Mouse (Mus musculus) thymus, postnatal 0 days (tissue): Measurements from ENCODE around the gene Arl4a. TPM values are rescaled to one million over a fixed set of nuclear protein-coding genes. Genes with fewer than 3 reads are reported as not detected.

ENCODE experiments used
- DNase-seq: peaks from one replicate; pipeline ENCODE4 v3.0.0-alpha.2; 2015; ENCODE audit warnings: low spot score
- polyA plus RNA-seq: library from polyadenylated mRNA; unstranded; fragments of >200 nt; fragmentation: Nextera tagmentation; extraction: Ambion mirVana; gene quantifications from 2 replicates; pipeline ENCODE4 v1.2.1, GENCODE M21; 2015

Arl4a gene
- polyA plus RNA-seq, 1 experiment from 2014 or later, result 36.3 TPM

GRCm38 (mm10) chr12:40009866-40010265 lies 28.0 kb downstream of the Arl4a start:
- no peak for DNase-seq

GRCm38 (mm10) chr12:40008459-40008858 lies 29.4 kb downstream of the Arl4a start:
- DNase-seq, result no peak

- DNase-seq, result no peak
Measured at GRCm38 (mm10) chr12:40004766-40005165, 33.1 kb downstream of the Arl4a start.

GRCm38 (mm10) chr12:39998853-39999195 lies 39.0 kb downstream of the Arl4a start:
- no peak for DNase-seq

- no peak for DNase-seq
Measured at GRCm38 (mm10) chr12:39998070-39998852, 39.6 kb downstream of the Arl4a start.

- no peak for DNase-seq
Measured at GRCm38 (mm10) chr12:39997651-39998050, 40.2 kb downstream of the Arl4a start.

- DNase-seq, result no peak
Measured at GRCm38 (mm10) chr12:39996015-39996414, 41.8 kb downstream of the Arl4a start.

GRCm38 (mm10) chr12:39995609-39996008 lies 42.2 kb downstream of the Arl4a start:
- no peak for DNase-seq

- DNase-seq, result no peak
Measured at GRCm38 (mm10) chr12:39992767-39993302, 45.0 kb downstream of the Arl4a start.

- DNase-seq, result no peak
Measured at GRCm38 (mm10) chr12:39990830-39991780, 46.7 kb downstream of the Arl4a start.

- no peak for DNase-seq
Measured at GRCm38 (mm10) chr12:39989136-39989535, 48.7 kb downstream of the Arl4a start.

GRCm38 (mm10) chr12:39987177-39987576 lies 50.6 kb downstream of the Arl4a start:
- no peak for DNase-seq

GRCm38 (mm10) chr12:39985639-39986038 lies 52.2 kb downstream of the Arl4a start:
- no peak for DNase-seq

- no peak for DNase-seq
Measured at GRCm38 (mm10) chr12:39979792-39980191, 58.0 kb downstream of the Arl4a start.

GRCm38 (mm10) chr12:39979066-39979465 lies 58.8 kb downstream of the Arl4a start:
- no peak for DNase-seq

GRCm38 (mm10) chr12:39977996-39978590 lies 59.7 kb downstream of the Arl4a start:
- DNase-seq, result no peak

GRCm38 (mm10) chr12:39976426-39976825 lies 61.4 kb downstream of the Arl4a start:
- DNase-seq, result no peak

- no peak for DNase-seq
Measured at GRCm38 (mm10) chr12:39975829-39976340, 61.9 kb downstream of the Arl4a start.

GRCm38 (mm10) chr12:39974977-39975583 lies 62.7 kb downstream of the Arl4a start:
- no peak for DNase-seq

GRCm38 (mm10) chr12:39974273-39974672 lies 63.6 kb downstream of the Arl4a start:
- DNase-seq, result no peak

GRCm38 (mm10) chr12:39969500-39969899 lies 68.3 kb downstream of the Arl4a start:
- no peak for DNase-seq
